Mouse (Mus musculus): ENCODE results near the gene Scgb1b2.

The Scgb1b2 gene

GRCm38 (mm10) chr7:31291721-31292120 lies at the start of gene Scgb1b2:
Scgb1b2 (minus strand) TSS chr7:31291821.
- no peak for DNase-seq (ENCODE audit: low spot score)

GRCm38 (mm10) chr7:31290208-31290607 lies 1.4 kb downstream of the Scgb1b2 start, which contains the start of gene Scgb2b2:
Scgb2b2 (plus strand) TSS chr7:31290508.
- DNase-seq (ENCODE audit: low spot score) = no peak
